Mouse (Mus musculus) gonadal fat pad, adult 2 months (tissue): ENCODE measurements around the gene Pfdn6. TPM values are rescaled to one million over a fixed set of nuclear protein-coding genes. Genes with fewer than 3 reads are reported as not detected.
"Not testable (repeated sequence)": the region's sequence is repeated elsewhere in the genome, so short reads cannot be mapped to it uniquely, and the experiment has no call there.

Source experiments
- DNase-seq: peaks from one replicate; pipeline ENCODE4 v3.0.0-alpha.2; 2012; ENCODE audit warnings: low read depth
- polyA plus RNA-seq: library from polyadenylated mRNA; depleted of rRNA; stranded (reverse); fragments of >200 nt; gene quantifications from 2 replicates; pipeline ENCODE4 v1.2.3, GENCODE M21; 2012; rRNA removed

The Pfdn6 gene
- polyA plus RNA-seq, 1 experiment, result 24.1 TPM

DNA sequence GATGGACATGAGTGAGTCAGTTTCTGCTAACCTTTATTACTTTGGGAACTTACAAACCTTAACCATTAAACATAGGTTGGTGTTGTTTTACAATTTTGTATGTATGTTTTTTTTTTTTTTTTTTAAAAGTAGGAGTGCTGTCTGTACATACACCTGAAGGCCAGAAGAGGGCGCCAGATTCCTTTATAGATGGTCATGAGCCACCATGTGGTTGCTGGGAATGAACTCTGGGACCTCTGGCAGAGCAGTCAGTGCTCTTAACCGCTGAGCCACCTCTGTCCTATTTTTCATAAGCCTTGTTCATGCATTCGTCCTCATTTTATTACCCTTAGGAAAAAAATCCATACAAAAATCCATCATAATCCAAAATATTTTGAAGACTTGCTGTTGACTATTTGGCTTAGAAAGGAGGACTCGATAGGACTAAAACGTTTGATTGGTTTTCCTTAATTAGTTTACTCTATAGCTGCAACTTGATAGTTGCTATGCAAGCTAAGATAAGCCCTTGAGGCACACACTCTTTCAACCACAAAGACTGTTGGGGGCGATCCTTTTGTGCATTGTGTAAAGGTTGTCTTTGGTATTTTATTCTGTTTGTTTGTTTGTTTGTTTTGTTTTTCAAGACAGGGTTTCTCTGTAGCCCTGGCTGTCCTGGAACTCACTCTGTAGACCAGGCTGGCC lies 42.9 kb downstream of the Pfdn6 start:
- no peak for DNase-seq

- not testable (repeated sequence) for DNase-seq
Observed at GRCm38 (mm10) chr17:33893011-33893410, 47.1 kb downstream of the Pfdn6 start.

DNA sequence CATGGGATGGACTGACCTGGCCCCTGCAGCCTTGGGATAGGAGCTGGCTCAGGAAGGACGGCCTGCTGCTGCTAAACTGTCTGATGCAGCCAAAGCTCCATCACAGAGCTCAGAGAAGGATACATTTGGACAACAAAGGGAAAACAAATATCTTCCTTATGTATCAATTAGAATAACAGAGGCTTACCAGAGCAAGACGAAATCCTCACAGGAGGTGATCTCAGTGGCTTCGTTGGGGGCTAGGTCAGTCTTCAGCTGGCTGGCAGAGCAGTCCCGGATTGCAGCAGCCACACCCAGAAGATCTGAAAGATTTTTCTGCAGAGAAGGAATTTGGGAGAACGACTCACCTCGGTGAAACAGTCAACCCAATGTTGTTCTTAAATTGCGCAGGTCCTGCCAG lies 47.7 kb downstream of the Pfdn6 start:
- no peak for DNase-seq

DNA sequence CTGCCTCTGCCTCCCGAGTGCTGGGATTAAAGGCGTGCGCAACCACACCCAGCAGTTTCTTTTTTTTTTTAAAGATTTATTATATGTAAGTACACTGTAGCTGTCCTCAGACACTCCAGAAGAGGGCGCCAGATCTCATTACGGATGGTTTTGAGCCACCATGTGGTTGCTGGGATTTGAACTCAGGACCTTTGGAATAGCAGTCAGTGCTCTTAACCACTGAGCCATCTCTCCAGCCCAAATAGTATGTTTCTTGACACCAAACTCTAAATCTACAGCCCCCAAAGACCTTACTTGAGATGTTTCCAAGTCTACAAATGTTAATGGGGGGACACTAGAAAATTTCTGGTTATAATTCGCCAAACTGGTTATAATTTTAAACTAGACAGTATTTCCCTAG lies 48.3 kb downstream of the Pfdn6 start:
- DNase-seq, result not testable (repeated sequence)

GRCm38 (mm10) chr17:33891357-33891756 lies 48.8 kb downstream of the Pfdn6 start:
- DNase-seq, result no peak

DNA sequence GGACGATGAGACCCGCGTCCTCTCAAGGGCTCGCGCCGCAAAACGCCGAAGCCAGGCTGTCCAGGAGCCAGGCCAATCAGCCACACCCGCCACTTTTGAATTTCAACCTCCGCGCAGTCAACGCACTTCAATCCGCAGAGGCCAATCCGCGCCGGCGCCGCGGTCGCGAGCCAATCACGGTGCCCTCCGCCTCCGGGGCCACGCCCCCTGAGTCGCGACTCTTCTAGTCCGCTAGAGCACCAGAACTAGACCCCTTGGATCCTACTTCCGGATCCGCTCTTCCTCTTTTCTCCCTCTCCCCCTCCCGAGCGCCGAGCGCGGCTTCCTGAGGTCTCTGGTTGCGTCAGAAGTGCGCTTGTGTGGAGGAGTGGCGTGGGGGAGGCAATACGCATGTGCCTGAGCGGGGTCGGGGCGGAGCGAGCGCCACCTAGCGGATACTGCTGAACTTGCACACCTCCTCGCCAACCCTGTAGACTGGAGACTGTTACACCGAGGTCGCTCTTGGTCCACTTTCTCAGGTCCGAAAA lies 49.5 kb downstream of the Pfdn6 start, which contains the start of gene Kifc1:
TSS of gene Kifc1 (minus strand) at position 129 of the 527 bp plus-strand sequence.
- DNase-seq, result peak; percentile 88

GRCm38 (mm10) chr17:33889941-33890532 lies 50.1 kb downstream of the Pfdn6 start:
- DNase-seq, result not testable (repeated sequence)

Other genes with a start within 250 kb of the Pfdn6 start
- 93.7 and 135 TPM in 2 replicates for gene March2, start 221.7 kb downstream of the Pfdn6 start, polyA plus RNA-seq
- gene Rab11b, start 179.8 kb downstream of the Pfdn6 start, polyA plus RNA-seq, result 288 and 307 TPM in 2 replicates
- 171 and 402 TPM in 2 replicates for gene Angptl4, start 158.5 kb downstream of the Pfdn6 start, polyA plus RNA-seq
- gene Kank3, start 129.8 kb downstream of the Pfdn6 start, polyA plus RNA-seq, result 106 and 146 TPM in 2 replicates
- 823 and 990 TPM in 2 replicates for gene Rps28, start 115.8 kb downstream of the Pfdn6 start, polyA plus RNA-seq
- gene Ndufa7, start 115.8 kb downstream of the Pfdn6 start, polyA plus RNA-seq, result 564 and 606 TPM in 2 replicates
- gene Cd320, start 97.3 kb downstream of the Pfdn6 start, polyA plus RNA-seq, result 107 and 143 TPM in 2 replicates
- gene Gm7029, start 66.5 kb downstream of the Pfdn6 start, polyA plus RNA-seq, result not detected in 2 replicates
- 2.4 TPM in 2 replicates for gene Kifc1, start 49.7 kb downstream of the Pfdn6 start, polyA plus RNA-seq
- not detected in 2 replicates for gene Platr17, start 35.2 kb downstream of the Pfdn6 start, polyA plus RNA-seq
- gene Daxx, start 30.9 kb downstream of the Pfdn6 start, polyA plus RNA-seq, result 36.7 and 45.8 TPM in 2 replicates
- 148 and 171 TPM in 2 replicates for gene Tapbp, start 24.4 kb downstream of the Pfdn6 start, polyA plus RNA-seq
- 46.7 and 60.7 TPM in 2 replicates for gene Zbtb22, start 24.4 kb downstream of the Pfdn6 start, polyA plus RNA-seq
- gene Rgl2, start 10.8 kb downstream of the Pfdn6 start, polyA plus RNA-seq, result 117 and 144 TPM in 2 replicates
- 14.9 and 18.1 TPM in 2 replicates for gene Wdr46, start 317 bp upstream of the Pfdn6 start, polyA plus RNA-seq
- 8.1 and 8.7 TPM in 2 replicates for gene B3galt4, start 11.1 kb upstream of the Pfdn6 start, polyA plus RNA-seq
- 54.5 and 62.2 TPM in 2 replicates for gene Vps52, start 15.5 kb upstream of the Pfdn6 start, polyA plus RNA-seq
- 683 and 816 TPM in 2 replicates for gene Rps18, start 15.7 kb upstream of the Pfdn6 start, polyA plus RNA-seq
- 2,228 and 2,761 TPM in 2 replicates for gene H2-K1, start 60.0 kb upstream of the Pfdn6 start, polyA plus RNA-seq
- gene Ring1, start 84.3 kb upstream of the Pfdn6 start, polyA plus RNA-seq, result 29.4 and 29.6 TPM in 2 replicates
- 75.6 and 95.1 TPM in 2 replicates for gene H2-Ke6, start 87.7 kb upstream of the Pfdn6 start, polyA plus RNA-seq
- gene Slc39a7, start 91.3 kb upstream of the Pfdn6 start, polyA plus RNA-seq, result 207 and 240 TPM in 2 replicates
- gene Rxrb, start 91.5 kb upstream of the Pfdn6 start, polyA plus RNA-seq, result 51.3 and 53.0 TPM in 2 replicates
- gene Col11a2, start 99.1 kb upstream of the Pfdn6 start, polyA plus RNA-seq, result 0.69 and 1.0 TPM in 2 replicates
- 2.1 and 2.5 TPM in 2 replicates for gene H2-Oa, start 152.0 kb upstream of the Pfdn6 start, polyA plus RNA-seq
- 73.0 and 74.6 TPM in 2 replicates for gene H2-DMa, start 179.2 kb upstream of the Pfdn6 start, polyA plus RNA-seq
- gene Brd2, start 182.3 kb upstream of the Pfdn6 start, polyA plus RNA-seq, result 110 and 117 TPM in 2 replicates
- 51.4 and 61.0 TPM in 2 replicates for gene H2-DMb2, start 203.0 kb upstream of the Pfdn6 start, polyA plus RNA-seq
- gene H2-DMb1, start 212.7 kb upstream of the Pfdn6 start, polyA plus RNA-seq, result 87.5 and 107 TPM in 2 replicates
- 23.3 and 27.8 TPM in 2 replicates for gene Tap1, start 247.2 kb upstream of the Pfdn6 start, polyA plus RNA-seq
- gene Psmb9, start 247.4 kb upstream of the Pfdn6 start, polyA plus RNA-seq, result 32.1 and 32.8 TPM in 2 replicates